Mouse (Mus musculus): ENCODE results near the gene Cpa5. TPM values are rescaled to one million over a fixed set of nuclear protein-coding genes. Genes with fewer than 3 reads are reported as not detected.

Cpa5 gene
- total RNA-seq (2023): not detected

GRCm38 (mm10) chr6:30610710-30611109, at the start of gene Cpa5:
Gene Cpa5 (plus strand): TSS chr6:30611010.

GRCm38 (mm10) chr6:30568069-30568468, 42.7 kb upstream of the Cpa5 start, which contains the start of gene Cpa4:
Gene Cpa4 (plus strand): TSS chr6:30568369.

GRCm38 (mm10) chr6:30638674-30639268, 28.0 kb downstream of the Cpa5 start, which contains the start of gene Cpa1:
Gene Cpa1 (plus strand): TSS chr6:30639218.

Other genes starting within 250 kb of the Cpa5 start
- gene Zc3hc1, start 220.0 kb upstream of the Cpa5 start, total RNA-seq (2023): 35.8 TPM
- 23.6 TPM for gene Klhdc10, start 209.1 kb upstream of the Cpa5 start, total RNA-seq (2023)
- 38.4 TPM for gene Tmem209, start 101.2 kb upstream of the Cpa5 start, total RNA-seq (2023)
- 0.77 TPM for gene Ssmem1, start 101.2 kb upstream of the Cpa5 start, total RNA-seq (2023)
- 1.4 TPM for gene Cpa2, start 69.4 kb upstream of the Cpa5 start, total RNA-seq (2023)
- not detected for gene Cpa4, start 42.6 kb upstream of the Cpa5 start, total RNA-seq (2023)
- gene Cpa1, start 28.2 kb downstream of the Cpa5 start, total RNA-seq (2023): 7.5 TPM
- 8.8 TPM for gene Cep41, start 82.7 kb downstream of the Cpa5 start, total RNA-seq (2023)
- not detected for gene Mest, start 112.5 kb downstream of the Cpa5 start, total RNA-seq (2023)

All from CD8-positive naive resting alpha-beta T cell, adult 57 days (primary cell).